Mouse (Mus musculus): Measurements from ENCODE around the gene Snrk.
A peak's percentile ranks its signal among the peaks of the same experiment; 100 is the strongest.

The Snrk gene

GRCm38 (mm10) chr9:122107701-122108375 is 9.2 kb upstream of the Snrk start:
- DNase-seq (ENCODE audit: low read depth), result no peak

DNA sequence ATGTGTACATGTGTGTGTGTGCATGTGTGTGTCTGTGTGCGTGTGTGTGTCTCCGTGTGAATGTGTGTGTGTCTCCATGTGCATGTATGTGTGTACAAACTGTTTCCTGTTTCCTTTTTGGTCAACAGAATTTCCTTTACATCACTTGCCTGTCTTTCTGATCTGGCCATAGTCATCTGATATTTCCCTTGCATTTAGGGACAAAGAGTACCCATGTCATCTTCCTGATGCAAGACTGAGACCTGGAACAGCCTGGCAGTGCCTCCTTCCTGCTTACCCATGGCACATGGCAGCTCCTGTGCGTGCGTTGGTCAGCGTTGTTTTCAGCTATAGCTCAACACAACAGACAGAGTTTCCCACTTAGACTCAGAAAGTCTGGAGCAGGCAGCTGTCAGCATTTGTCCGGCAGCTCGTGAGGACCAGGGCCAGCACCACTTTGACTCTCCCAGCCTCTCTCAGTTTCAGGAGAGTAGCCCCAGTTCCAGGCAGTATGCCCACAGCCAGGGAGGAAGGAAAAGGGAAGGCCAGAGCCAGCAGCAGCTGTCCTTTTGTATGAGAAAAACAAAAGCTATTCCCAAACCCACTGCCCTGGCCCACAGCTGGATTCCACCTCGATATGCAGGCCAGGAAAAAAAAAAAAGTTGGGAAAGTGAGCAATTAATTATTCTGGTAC is 7.4 kb upstream of the Snrk start:
- peak; percentile 49 for DNase-seq (ENCODE audit: low read depth)

- no peak for DNase-seq (ENCODE audit: low read depth)
Observed at GRCm38 (mm10) chr9:122110508-122110907, 6.6 kb upstream of the Snrk start.

DNA sequence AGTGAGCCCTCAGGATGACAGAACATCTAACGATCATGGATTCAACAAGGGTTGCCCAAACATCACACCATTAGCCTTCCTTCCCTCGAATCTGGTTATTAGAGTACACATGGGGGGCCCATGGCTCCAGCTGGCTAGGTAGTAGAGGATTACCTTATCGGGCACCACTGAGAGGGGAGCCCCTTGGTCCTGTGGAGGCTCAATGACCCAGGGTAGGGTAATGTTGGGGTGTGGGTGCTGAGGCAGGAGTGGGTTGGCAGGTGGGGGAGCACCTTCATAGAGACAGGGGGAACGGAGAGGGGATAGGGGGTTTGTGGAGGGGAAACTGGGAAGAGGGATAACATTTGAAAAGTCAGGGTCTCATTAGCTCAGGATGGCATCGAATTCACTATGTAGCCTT is 6.1 kb upstream of the Snrk start:
- no peak for DNase-seq (ENCODE audit: low read depth)

- DNase-seq (ENCODE audit: low read depth), result peak; percentile 60
Observed at GRCm38 (mm10) chr9:122115552-122115951, 1.5 kb upstream of the Snrk start.

GRCm38 (mm10) chr9:122116359-122116758 is 707 bp upstream of the Snrk start:
- no peak for DNase-seq (ENCODE audit: low read depth)

DNA sequence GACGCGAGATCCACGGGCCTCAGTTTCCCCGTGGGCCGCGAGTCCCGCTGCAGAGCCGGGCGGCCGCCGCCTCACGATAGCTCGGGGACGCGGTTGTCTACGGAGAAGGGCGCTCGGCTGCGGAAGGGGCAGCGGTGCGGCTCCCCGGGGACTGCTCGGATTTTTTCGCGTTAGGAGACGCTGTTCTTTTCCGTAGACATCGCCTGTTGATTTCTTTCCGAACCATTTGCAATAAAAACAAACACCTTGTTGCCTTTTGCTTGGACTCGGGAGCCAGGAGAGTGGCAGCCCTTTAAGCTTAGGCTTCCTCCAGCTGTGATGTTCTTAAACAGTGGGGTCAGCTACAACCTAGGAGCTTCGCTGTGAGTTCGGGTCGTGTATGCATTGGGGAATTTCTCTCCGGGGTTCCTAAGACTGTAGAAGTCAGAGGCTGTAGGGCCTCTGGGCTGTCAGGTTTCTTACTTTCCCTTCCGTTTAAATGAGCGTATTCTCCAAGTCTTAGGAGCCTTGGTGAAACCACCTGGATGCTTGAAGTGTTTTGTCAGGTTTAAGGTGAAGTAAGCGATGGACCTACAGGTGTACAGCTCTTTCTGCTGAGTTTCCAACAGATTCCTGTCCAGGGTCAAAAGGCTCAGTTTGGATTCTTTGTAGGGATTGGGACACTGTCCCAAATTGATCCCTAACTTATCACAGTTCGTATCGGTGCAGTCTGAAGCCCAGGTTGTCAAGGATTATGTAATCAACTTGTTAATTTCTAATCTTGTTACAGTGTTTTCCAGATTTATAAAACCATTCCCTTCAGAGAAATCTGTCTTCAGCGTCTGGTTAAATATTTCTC is 845 bp downstream of the Snrk start:
- no peak for DNase-seq (ENCODE audit: low read depth)

GRCm38 (mm10) chr9:122120089-122120488 is 3.0 kb downstream of the Snrk start:
- DNase-seq (ENCODE audit: low read depth), result peak; percentile 60

DNA sequence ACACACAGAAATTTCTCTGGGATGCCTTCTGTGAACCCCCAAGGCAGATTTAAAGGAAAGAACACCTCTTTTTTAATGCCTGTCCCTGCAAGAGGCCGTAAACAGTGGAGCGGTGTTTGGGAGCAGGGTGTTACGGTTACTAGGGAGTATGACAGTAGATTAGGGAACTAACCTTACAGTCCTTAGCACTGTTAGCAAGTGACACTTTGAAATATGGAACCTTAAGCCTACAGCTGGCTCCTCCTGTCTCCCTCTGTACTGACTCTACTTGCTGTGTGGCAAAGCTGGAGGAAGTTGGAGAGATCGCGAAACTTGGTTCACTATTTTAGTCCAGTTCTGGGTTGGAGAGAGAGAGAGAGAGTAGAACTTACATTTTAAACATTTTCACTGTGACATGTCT is 5.0 kb downstream of the Snrk start:
- no peak for DNase-seq (ENCODE audit: low read depth)

DNA sequence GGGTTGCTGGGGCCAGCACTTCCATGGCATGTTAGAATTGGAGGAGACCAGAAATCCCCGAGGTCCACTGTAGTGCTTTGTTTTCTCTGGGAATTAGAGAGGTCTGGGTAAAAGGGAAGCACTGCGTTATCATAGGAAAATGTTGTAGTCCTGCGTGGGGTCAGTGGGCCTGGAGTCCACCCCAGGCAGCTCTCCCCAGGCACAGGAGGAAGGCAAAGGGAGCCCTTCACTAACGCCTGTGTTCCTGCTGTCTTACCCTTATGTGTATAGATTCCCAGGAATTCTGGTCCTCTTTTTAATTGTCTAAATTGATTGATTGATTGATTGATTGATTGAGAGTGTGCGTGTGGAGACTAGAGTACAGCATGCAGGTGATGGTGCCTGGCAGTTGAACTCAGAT is 6.1 kb downstream of the Snrk start:
- no peak for DNase-seq (ENCODE audit: low read depth)

DNA sequence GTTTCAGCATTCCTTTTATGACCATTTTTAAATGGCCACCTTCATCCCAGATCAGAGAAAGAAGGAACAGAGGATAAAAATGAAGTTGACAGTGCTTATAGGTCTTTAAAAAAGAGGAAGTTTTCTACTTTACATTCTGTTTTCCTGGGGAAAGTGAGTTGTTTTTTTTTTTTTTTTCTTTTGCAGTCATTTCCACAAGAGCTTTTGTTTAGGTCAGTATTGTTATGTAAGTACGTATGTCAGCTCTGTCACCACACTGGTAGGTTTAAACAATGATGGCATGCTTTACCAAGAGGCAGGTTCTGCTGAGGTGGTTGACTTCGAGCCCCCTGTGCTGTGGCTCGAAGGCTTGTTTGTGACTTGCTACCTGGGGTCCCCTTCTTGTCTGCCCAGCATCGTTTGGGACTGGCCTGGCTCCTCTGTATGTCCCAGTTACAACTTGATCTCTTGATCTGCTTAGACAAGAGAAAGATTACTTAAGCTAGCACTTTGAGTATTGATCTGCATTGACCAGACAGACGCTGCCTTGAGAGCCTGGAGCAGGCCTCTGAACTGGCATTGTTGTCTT is 8.7 kb downstream of the Snrk start:
- DNase-seq (ENCODE audit: low read depth), result no peak

DNA sequence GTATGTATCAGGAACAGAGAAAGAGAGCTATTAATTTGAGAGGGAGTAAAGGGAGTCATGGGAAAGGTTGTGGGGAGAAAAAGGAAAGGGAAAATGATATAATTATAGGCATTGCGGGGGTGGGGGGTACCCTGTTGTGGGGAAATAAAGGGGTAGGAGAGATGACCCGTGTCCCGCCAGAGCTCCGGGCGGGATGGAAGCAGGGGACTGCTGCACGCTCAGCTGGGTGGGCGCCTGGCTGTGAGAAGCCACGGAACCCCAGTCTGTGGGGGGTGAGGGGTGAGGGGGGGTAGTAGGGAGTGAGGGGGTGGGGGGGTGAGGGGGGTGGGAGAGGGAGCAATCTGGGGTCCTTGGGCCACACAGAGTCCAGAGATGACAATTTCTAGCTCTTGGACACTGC is 9.7 kb downstream of the Snrk start:
- DNase-seq (ENCODE audit: low read depth), result no peak

DNA sequence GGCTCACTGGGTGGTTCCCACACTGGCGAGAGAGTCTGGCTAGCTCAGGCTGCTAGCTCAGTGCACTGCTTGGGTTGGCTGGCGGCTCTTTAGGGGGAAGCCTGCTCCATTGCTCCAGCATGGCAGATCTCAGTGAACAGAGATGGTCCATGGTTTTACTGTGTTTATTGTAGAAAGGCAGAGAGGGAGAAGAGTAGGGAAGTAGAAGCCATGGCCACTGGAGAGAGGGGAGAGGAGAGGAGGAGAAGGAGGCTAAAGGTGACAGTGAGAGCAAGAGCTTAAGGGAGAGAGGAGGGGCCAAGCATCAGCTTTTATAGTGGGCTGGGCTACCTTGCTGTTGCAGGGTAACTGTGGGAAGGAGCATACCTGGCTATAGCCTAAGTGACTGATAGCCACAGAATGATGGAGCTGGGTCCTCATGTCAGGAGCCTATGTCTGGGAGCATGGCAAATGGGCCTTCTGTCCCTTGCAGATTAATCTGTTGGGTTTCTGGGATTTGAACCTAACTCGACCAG is 10.3 kb downstream of the Snrk start:
- DNase-seq (ENCODE audit: low read depth), result no peak

GRCm38 (mm10) chr9:122128686-122129085 is 11.6 kb downstream of the Snrk start:
- peak; percentile 33 for DNase-seq (ENCODE audit: low read depth)

DNA sequence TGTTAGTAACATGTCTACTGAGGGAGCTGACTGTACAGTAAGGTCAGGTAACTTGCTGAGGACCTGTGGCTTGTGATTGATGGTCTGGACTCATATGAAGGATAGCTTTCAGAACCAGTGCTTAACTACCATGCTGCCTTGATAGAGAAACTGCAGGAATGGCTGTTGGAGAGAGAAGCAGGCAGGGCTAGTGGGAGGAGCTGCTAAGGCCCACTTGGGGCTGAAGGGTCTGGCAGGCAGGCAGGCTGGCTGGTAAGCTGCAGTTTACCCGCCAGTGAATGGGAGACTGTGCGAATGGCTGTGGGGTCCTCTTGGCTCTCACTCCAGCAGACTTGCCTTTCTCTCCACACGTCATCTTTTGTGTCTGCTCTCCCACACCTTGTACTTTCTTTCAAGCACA is 13.6 kb downstream of the Snrk start:
- no peak for DNase-seq (ENCODE audit: low read depth)

DNA sequence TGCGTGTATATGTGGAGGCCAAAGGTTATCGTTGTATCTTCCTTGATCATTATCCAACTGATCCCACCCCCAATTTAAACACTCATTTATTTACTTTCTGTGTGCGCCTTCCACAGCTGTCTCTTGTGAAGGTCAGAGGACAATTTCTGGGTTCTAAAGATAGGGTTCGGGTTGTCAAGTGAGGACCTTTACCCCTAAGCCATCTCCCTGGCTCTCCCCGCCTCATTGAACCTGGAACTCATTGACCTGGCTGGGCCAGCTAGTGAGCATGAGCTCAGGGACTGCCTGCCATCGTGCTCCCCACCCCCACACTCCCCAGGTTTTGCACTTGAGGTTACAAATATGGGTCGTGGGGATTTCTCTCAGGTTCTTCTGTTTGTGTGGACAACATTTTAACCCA is 15.1 kb downstream of the Snrk start:
- DNase-seq (ENCODE audit: low read depth), result no peak

GRCm38 (mm10) chr9:122135095-122135884 is 18.2 kb downstream of the Snrk start:
- no peak for DNase-seq (ENCODE audit: low read depth)

GRCm38 (mm10) chr9:122135885-122136170 is 18.8 kb downstream of the Snrk start:
- DNase-seq (ENCODE audit: low read depth), result no peak

GRCm38 (mm10) chr9:122137960-122138359 is 20.9 kb downstream of the Snrk start:
- no peak for DNase-seq (ENCODE audit: low read depth)

- DNase-seq (ENCODE audit: low read depth), result peak; percentile 71
Observed at GRCm38 (mm10) chr9:122138371-122139029, 21.4 kb downstream of the Snrk start.

GRCm38 (mm10) chr9:122139236-122139635 is 22.2 kb downstream of the Snrk start:
- DNase-seq (ENCODE audit: low read depth), result no peak
